Mouse (Mus musculus) brain, embryonic 14.5 days (tissue): ENCODE measurements at regions not wholly inside any gene's neighbourhood (a gene's known extent, or its start where the extent isn't known, plus 50 kb on each side); places are given as distances from the start of the nearest gene placed in this dataset.

Experiments used
- CTCF ChIP-seq: fragments of 200-500 bp; IDR thresholded peaks from 2 replicates; pipeline ENCODE4 v1.5.1; 2012; ENCODE audit warnings: inconsistent platforms, mild to moderate bottlenecking, moderate library complexity, borderline replicate concordance; ENCODE audit not compliant: insufficient read depth, insufficient read length; ENCODE audit errors: extremely low read depth
- POLR2A ChIP-seq: fragments of 200-500 bp; IDR thresholded peaks from 2 replicates; pipeline ENCODE4 v1.6.1; 2012; ENCODE audit warnings: mild to moderate bottlenecking, inconsistent platforms, borderline replicate concordance; ENCODE audit not compliant: poor library complexity, insufficient read depth, insufficient read length, severe bottlenecking; ENCODE audit errors: extremely low read depth

GRCm38 (mm10) chr8:5739503-5739902, 634.4 kb upstream of the Slc10a2 start:
- TF ChIP-seq CTCF = no peak
- no peak for TF ChIP-seq POLR2A
